Mouse (Mus musculus) forebrain, embryonic 11.5 days (tissue): Measurements from ENCODE around the gene Rsad2. TPM values are rescaled to one million over a fixed set of nuclear protein-coding genes. Genes with fewer than 3 reads are reported as not detected.
A peak's percentile ranks its signal among the peaks of the same experiment; 100 is the strongest.

ENCODE experiments used
- ATAC-seq: fragments of 200-750 bp; cut with Nextera tagmentation; replicated peaks from 2 replicates; pipeline ENCODE4 v1.8.0; 2017; ENCODE audit warnings: moderate TSS enrichment; ENCODE audit not compliant: low FRiP score
- DNase-seq: peaks from one replicate; pipeline ENCODE4 v3.0.0-alpha.2; 2017; ENCODE audit warnings: low spot score
- H3K27ac ChIP-seq: fragments of 300-500 bp; sonication (generic); 2 replicates; pipeline ENCODE4 v1.5.1; 2014; ENCODE audit warnings: low read depth, low read length
- H3K27me3 ChIP-seq: fragments of 300-500 bp; sonication (generic); 2 replicates; pipeline ENCODE4 v1.6.1; 2014; ENCODE audit warnings: mild to moderate bottlenecking, low read length, mixed read lengths; ENCODE audit not compliant: control insufficient read depth, insufficient read depth
- H3K36me3 ChIP-seq: fragments of 300-500 bp; sonication (generic); 2 replicates; pipeline ENCODE4 v1.6.1; 2014; ENCODE audit warnings: mild to moderate bottlenecking, low read length, moderate library complexity, mixed read lengths; ENCODE audit not compliant: control insufficient read depth, insufficient read depth
- H3K4me1 ChIP-seq: fragments of 300-500 bp; sonication (generic); replicated peaks from 2 replicates; pipeline ENCODE4 v1.6.1; 2014; ENCODE audit warnings: low read length, mixed read lengths; ENCODE audit not compliant: control insufficient read depth, insufficient read depth
- H3K4me2 ChIP-seq: fragments of 300-500 bp; sonication (generic); 2 replicates; pipeline ENCODE4 v1.6.1; 2014; ENCODE audit warnings: low read depth, mild to moderate bottlenecking, low read length, moderate library complexity, mixed read lengths; ENCODE audit not compliant: severe bottlenecking
- H3K4me3 ChIP-seq: fragments of 300-500 bp; sonication (generic); 2 replicates; pipeline ENCODE4 v1.5.1; 2014; ENCODE audit warnings: low read depth, low read length
- H3K9ac ChIP-seq: fragments of 300-500 bp; sonication (generic); 2 replicates; pipeline ENCODE4 v1.6.1; 2014; ENCODE audit warnings: low read length
- H3K9me3 ChIP-seq: fragments of 300-500 bp; sonication (generic); 2 replicates; pipeline ENCODE4 v1.6.1; 2016; ENCODE audit warnings: low read length, mixed read lengths; ENCODE audit not compliant: control insufficient read depth
- WGBS: fragments of 180-500 bp; shearing (Covaris S2); extraction: QIAGEN DNeasy Blood & Tissue Kit; methylation state at CpG from one replicate; pipeline ENCODE4 v1.1.7; 2014; 5-methylcytosine and 5-hydroxymethylcytosine counted together
- polyA plus RNA-seq: library from polyadenylated mRNA; unstranded; fragments of >200 nt; fragmentation: Nextera tagmentation; extraction: Ambion mirVana; gene quantifications from 2 replicates; pipeline ENCODE4 v1.2.1, GENCODE M21; 2014

The Rsad2 gene
- polyA plus RNA-seq, 1 experiment from 2014 or later: 0.11 TPM

DNA sequence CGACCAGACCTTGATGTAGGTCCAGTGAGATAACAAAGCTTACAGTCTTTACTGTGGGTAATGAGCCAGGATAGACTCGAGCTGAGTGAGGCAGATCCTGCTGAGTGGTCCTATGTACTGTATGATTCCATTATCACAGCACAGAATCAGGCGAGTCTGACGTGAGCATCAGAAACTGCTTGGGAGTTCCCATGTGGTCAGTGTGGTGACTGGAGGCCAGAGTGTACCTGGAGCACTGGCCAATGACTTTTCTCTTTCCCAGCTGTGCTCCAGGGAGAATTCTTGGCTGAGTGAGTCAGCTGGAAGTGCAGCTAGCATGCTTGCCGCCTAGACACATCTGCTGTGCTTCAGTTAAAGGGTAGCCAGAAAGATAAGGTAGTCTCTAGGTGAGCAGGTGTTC, 1.6 kb downstream of the Rsad2 start:
- ATAC-seq: no peak
- Histone ChIP-seq H3K4me2 (no peak overlapping the region), H3K27me3 (no peaks in the 10 kb centered on the region), H3K27ac (no peak overlapping the region), H3K9ac (no peak overlapping the region), H3K4me1 (0 out of 2 replicates have a peak, but pooled peaks cover 4% of the 10 kb centered on the region), H3K4me3 (no peak overlapping the region), H3K9me3 (no peaks in the 10 kb centered on the region), H3K36me3 (no peaks in the 10 kb centered on the region)
- DNase-seq: no peak
- WGBS: 54% methylated on average over 5 of the region's 5 CpGs

- 0 out of 2 replicates have a peak, but pooled peaks cover 4% of the 10 kb centered on the region for H3K4me1 ChIP-seq
- 83% methylated on average over 4 of the region's 4 CpGs for WGBS
- H3K27ac ChIP-seq: no peak overlapping the region
- no peaks in the 10 kb centered on the region for H3K36me3 ChIP-seq
- DNase-seq: no peak
- H3K9me3 ChIP-seq: no peaks in the 10 kb centered on the region
- ATAC-seq: no peak
- no peak overlapping the region for H3K4me2 ChIP-seq
- H3K9ac ChIP-seq: no peak overlapping the region
- H3K27me3 ChIP-seq: no peaks in the 10 kb centered on the region
- no peak overlapping the region for H3K4me3 ChIP-seq
Observed at GRCm38 (mm10) chr12:26452951-26453350, 3.3 kb downstream of the Rsad2 start.

- Histone ChIP-seq H3K27ac (no peak overlapping the region), H3K4me2 (no peak overlapping the region), H3K27me3 (no peaks in the 10 kb centered on the region), H3K4me1 (0 out of 2 replicates have a peak, but pooled peaks cover 2% of the 10 kb centered on the region), H3K36me3 (no peaks in the 10 kb centered on the region), H3K9me3 (no peaks in the 10 kb centered on the region), H3K9ac (no peak overlapping the region), H3K4me3 (no peak overlapping the region)
- no peak for DNase-seq
- ATAC-seq: no peak
- 70% methylated on average over 1 of the region's 1 CpGs for WGBS
Observed at GRCm38 (mm10) chr12:26451150-26451549, 5.1 kb downstream of the Rsad2 start.

DNA sequence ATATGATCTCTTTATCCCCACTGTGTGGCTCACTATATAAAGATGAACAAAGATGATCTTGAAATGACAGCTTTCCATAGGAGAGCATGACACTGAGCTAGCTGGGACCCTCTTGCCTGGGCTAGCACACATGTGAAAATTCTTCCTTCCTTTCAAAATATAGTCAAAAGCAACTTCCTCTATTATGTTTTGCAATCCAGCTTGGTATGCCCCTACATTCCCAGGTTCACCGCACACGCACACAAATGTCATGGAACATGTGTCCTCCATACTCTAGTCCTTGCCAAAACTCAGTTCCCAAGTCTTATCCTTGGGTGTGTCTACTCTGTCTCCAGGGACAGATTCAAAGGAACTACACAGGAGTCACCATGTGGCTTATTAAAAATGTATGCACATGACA, 6.8 kb downstream of the Rsad2 start:
- ATAC-seq (no peak), DNase-seq (peak; percentile 4)
- Histone ChIP-seq H3K27ac (no peak overlapping the region), H3K4me2 (no peak overlapping the region), H3K9ac (no peak overlapping the region), H3K36me3 (no peaks in the 10 kb centered on the region), H3K9me3 (no peaks in the 10 kb centered on the region), H3K27me3 (no peaks in the 10 kb centered on the region), H3K4me3 (no peak overlapping the region), H3K4me1 (no peaks in the 10 kb centered on the region)
- 94% methylated on average over 2 of the region's 2 CpGs for WGBS

DNA sequence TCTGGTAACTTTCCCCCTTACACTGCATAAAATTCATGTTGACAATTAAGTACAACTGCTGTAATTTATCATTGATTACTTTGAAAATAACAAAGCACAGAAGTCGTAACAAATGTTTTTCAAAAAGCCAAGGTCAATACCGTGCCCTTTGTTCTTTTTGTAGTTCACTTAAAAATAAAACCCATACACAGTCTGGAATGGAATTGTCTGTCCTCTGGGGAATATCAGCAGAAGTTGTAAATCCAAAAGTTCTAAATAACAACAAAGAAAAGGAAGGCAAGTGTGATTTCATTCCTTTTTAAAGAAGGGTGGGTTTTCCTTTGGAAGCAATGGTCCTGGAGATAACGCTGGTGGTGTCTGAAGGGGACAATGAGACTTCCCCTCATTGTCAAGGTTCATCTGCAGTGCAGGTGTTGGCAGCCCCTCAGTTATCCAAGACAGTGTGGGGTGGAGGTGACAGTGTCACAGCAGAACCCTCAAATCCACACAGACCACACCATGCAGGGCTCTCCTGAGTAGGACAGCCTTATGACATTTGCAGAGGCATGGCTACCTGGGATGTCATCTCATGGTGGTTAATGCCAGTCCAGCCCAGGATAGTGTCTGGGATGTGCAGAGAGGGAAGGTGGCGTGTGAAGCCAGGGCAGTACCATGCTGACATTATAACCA, 9.7 kb downstream of the Rsad2 start:
- H3K4me3 ChIP-seq: no peak overlapping the region
- no peak overlapping the region for H3K27ac ChIP-seq
- H3K9ac ChIP-seq: no peak overlapping the region
- H3K4me2 ChIP-seq: no peak overlapping the region
- H3K4me1 ChIP-seq: no peaks in the 10 kb centered on the region
- peak; percentile 10 for DNase-seq
- ATAC-seq: no peak
- H3K27me3 ChIP-seq: no peaks in the 10 kb centered on the region
- no peaks in the 10 kb centered on the region for H3K36me3 ChIP-seq
- no peaks in the 10 kb centered on the region for H3K9me3 ChIP-seq
- 86% methylated on average over 4 of the region's 4 CpGs for WGBS

GRCm38 (mm10) chr12:26444511-26444910, 11.7 kb downstream of the Rsad2 start:
- Histone ChIP-seq H3K9ac (no peak overlapping the region), H3K4me2 (no peak overlapping the region), H3K4me1 (no peaks in the 10 kb centered on the region), H3K27me3 (no peaks in the 10 kb centered on the region), H3K27ac (no peak overlapping the region), H3K9me3 (no peaks in the 10 kb centered on the region), H3K36me3 (no peaks in the 10 kb centered on the region), H3K4me3 (no peak overlapping the region)
- WGBS: 91% methylated on average over 2 of the region's 2 CpGs
- no peak for ATAC-seq
- peak; percentile 28 for DNase-seq

GRCm38 (mm10) chr12:26444054-26444453, 12.2 kb downstream of the Rsad2 start:
- no peak for ATAC-seq
- no peak overlapping the region for H3K4me2 ChIP-seq
- no peak overlapping the region for H3K4me3 ChIP-seq
- no peaks in the 10 kb centered on the region for H3K27me3 ChIP-seq
- H3K9me3 ChIP-seq: no peaks in the 10 kb centered on the region
- no peaks in the 10 kb centered on the region for H3K4me1 ChIP-seq
- peak; percentile 80 for DNase-seq
- no peak overlapping the region for H3K27ac ChIP-seq
- 2% methylated on average over 2 of the region's 2 CpGs for WGBS
- H3K9ac ChIP-seq: no peak overlapping the region
- H3K36me3 ChIP-seq: no peaks in the 10 kb centered on the region

DNA sequence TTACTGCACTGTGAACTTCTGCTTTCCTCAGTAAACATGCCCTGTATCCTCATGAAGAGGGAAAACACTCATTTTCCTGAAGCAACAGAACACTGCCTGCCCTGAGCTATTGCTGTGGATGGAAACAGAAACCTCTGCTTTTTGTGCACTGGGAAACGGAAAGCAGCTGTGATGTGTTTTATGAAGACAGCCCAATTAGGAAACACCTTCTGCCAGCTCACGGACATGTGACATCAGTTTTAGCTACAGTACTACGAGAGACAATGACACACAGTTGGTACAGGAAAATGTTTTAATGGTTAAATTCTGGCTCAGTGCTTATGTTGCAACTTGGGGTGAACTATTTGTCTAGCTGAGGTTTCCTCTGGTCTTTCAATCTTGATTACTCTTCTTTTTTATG, 16.9 kb downstream of the Rsad2 start:
- Histone ChIP-seq H3K27ac (no peak overlapping the region), H3K4me2 (no peak overlapping the region), H3K9ac (no peak overlapping the region), H3K4me1 (no peaks in the 10 kb centered on the region), H3K27me3 (no peaks in the 10 kb centered on the region), H3K9me3 (no peaks in the 10 kb centered on the region), H3K36me3 (no peaks in the 10 kb centered on the region), H3K4me3 (no peak overlapping the region)
- DNase-seq (peak; percentile 18), ATAC-seq (no peak)
- 79% methylated on average over 3 of the region's 3 CpGs for WGBS

DNA sequence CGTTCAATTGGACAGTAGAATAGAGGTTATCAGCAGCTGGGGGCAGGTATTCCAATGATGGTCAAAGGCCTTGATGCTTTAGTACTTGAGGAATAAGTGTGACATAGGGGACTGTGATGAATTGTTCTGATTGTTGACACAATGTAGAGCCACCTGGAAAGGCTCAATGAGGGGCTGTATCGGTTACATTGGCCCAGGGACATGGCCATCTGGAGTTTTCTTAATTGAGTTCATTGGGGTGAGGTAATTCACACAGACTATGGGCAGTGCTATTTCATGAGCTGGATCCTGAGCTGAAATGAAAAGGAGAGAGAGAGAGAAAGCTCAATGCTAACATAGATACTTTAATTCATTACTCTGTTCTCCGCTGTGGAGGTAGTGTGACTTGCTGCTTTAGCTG, 18.3 kb downstream of the Rsad2 start:
- H3K4me3 ChIP-seq: no peak overlapping the region
- H3K27ac ChIP-seq: no peak overlapping the region
- no peaks in the 10 kb centered on the region for H3K4me1 ChIP-seq
- H3K4me2 ChIP-seq: no peak overlapping the region
- no peaks in the 10 kb centered on the region for H3K27me3 ChIP-seq
- no peak for DNase-seq
- H3K9me3 ChIP-seq: no peaks in the 10 kb centered on the region
- no peaks in the 10 kb centered on the region for H3K36me3 ChIP-seq
- WGBS: 78% methylated on average over 3 of the region's 3 CpGs
- no peak overlapping the region for H3K9ac ChIP-seq
- no peak for ATAC-seq
